Mouse (Mus musculus) spleen, adult 18-20 months (tissue): ENCODE measurements around the gene Fam196b.

Experiments used
- DNase-seq, 2 experiments: peaks; one replicate each; pipeline ENCODE4 v3.0.0; 2022; ENCODE audit warnings: mixed read lengths in 2 of 2

Gene Fam196b

DNA sequence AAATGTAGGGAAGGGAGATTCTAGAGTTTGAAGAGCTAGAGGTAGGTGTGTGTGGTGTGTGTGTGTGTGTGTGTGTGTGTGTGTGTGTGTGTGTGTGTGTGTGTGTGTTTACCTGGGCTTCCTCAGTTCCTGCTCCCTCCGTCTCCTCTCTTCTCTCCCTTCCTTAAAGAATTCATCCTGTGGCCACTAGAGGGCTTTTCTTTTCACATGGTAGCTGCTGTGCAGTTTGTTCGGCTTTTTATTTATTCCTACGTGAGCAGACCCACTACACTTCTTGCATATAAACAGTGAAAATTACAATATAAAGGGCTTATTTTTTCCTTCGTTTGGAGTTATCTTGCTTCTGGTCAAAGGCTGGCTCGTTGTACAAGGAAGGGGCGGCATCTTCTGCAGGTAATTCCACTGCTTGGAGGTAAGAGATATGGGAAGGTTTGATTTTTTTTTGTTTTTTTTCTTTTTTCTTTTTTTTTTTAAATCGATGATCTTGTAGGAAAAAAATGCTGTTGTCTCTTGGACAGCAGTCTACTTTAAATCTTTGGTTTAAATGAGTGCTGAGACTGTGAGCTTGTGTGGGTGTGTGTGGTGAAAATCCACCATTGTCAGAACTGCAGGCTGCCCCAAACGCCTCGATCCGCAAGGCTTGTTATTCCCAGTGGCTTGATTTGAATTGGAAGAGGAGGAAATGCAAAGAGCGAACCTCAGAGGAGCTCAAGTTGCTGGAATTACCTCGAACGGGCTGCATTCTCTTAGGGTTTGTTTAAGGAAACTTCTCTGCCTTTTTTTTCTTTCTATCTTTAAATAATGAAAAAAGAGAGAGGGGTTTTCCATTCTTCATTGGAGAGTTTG lies at the start of gene Fam196b:
Gene Fam196b, plus strand, starts transcription at position 289 of the 846 bp plus-strand sequence.
- DNase-seq, result no peak

DNA sequence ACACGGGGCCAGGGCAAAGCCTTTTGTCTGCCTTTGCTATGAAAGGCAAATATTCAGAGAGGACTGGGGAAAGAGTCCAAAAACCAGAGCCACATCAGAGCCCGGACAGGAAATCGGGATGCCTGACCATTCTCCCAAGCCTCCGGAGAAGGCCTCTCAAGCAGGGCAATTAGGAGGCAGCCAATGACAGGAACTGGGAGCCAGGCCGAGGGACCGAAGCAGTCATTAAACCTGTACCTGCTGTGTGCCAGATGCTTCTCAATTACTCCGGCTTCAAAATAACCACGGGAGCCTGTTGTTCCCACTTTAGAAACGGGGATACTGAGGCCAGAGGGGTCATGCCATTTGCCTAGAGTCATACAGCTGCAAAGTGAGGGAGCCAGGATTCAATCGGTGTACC lies 42.6 kb upstream of the Fam196b start:
- DNase-seq, result no peak

DNA sequence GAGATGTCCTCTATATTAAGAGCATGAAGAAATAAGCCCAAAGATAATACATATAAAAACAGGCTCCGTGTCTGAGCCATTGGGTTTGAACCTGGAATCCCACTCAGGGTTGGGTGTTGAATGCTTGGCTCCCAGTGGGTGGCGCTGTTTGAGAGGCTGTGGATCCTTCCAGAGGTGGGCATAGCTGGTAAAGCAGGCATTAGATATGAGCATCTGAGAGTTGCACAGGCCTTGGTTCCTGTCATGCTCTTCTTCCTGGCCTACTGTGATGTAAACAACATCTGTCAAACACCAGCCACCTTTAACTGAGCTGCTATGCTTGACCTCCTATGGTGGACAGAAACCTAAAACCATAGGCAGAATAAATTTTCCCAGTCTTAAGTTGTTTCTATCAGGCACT lies 38.7 kb upstream of the Fam196b start:
- no peak for DNase-seq

DNA sequence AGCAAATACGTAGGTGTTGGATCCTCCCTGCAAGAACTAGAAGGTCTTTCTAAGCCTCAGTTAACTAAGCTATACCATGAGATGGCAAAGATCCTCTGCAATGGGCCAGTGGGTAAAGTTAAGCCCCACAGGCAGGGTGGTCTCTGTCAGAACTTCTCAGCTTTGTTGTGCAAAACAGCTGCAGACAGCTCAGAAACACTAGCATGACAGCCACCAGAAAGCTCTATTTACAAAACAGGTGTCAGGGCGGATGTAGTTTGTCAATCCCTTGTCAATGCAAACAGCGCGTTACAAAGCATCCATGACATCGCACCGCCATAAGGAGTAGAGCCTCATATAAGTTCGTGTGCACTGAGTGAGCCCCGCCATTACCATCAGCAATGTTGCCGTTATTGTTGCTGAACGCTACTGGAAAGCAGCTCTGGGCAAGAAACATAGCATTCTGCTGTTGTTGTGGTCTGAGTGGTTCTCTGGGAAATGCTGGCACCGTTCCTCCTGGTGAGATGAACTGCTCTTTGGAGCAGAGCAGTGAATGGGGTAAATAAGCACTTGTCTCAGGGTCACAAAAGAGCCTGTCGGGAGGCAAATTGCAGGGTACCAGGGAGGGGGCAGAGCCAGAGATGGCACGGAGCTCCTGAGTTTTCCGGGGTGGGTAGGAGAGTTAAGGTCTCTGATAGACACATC lies 38.1 kb upstream of the Fam196b start:
- no peak for DNase-seq

DNA sequence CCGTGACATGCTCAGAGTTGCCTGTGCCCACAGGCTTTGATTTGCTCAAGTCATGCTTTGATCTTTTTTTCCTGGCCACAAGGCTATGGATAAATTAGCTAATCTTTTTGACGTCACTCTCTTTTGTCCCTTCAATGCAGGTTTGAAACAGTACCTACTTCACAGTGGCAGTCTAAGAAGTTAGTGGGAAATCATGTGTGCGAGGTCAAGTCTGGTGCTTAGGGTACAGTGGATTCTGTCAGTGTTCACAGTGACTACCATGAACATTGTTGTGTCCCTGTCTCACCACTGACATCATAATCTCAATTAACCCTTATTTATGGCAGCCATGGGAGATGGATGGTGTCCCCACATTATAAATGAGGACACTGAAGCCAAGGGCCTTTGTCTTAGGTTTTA lies 37.6 kb upstream of the Fam196b start:
- DNase-seq, result no peak

DNA sequence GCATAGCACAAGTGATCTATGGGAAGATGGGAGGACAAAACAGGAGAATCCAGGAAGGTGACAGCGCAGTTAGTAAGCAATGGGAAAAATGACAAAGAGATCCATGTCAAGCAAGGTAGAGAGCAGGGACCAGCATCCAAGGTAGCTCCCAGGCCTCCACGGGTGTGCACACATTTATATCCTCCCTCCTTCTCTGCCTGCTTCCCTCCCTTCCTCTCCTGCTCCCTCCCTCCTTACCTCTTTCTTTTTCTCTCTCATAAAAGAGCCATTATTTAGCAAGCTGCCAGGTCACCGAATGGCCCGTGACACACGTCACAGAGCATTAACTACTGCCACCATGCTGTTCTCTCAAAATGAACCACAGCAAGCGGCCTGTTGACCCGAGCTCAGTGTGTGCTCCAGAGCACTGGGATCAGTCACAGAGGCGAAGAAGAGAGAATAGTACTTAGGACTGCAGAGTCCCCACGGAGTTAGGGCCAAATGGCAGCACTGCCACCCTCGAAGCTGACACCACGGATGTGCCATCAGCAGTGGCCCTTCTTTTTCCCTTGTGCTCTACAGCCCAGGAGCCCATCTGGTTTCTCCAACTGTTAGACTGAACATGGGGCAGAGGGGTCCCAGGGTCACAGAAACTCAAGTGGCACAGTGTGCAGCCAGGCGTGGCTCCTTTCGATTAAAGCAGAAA lies 30.4 kb upstream of the Fam196b start:
- DNase-seq, result no peak

DNA sequence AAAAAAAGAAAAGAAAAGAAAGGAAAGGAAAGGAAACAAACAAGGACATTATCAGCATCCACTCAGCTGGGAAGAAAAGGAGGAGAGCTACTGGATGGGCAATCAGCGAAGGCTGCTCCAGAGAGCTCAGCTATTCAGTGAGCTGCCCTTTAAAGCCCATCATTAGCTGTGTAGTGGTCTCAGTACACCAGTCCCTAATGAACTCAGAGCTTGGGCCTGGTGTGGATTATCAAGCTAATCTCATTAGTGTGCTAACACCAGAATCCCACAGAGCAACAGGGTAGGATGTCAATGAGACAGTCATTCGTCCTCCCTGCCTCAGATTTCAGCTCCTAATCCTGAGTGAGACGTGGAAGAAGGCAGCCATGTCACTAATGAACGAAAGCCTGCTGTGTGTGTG lies 24.4 kb upstream of the Fam196b start:
- no peak for DNase-seq

DNA sequence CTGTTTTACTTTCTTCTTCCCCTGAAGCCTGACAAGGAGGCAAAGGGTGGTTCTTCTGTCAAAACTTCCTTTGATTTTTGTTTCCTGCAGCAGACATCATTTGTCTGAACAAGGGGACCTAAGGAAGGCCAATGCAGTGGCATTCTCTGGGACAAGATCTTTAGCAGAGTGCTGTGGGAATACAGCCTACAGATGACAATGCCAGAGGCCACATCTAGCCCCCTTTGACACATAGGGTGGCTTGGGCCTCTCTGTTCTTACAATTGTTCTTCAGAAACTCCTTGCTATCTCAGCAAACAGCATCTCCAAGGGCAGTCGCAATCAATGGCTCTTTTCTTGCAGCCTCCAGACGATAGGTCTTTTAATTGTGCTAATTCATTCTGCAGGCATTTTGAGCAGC lies 23.9 kb upstream of the Fam196b start:
- DNase-seq, result no peak

DNA sequence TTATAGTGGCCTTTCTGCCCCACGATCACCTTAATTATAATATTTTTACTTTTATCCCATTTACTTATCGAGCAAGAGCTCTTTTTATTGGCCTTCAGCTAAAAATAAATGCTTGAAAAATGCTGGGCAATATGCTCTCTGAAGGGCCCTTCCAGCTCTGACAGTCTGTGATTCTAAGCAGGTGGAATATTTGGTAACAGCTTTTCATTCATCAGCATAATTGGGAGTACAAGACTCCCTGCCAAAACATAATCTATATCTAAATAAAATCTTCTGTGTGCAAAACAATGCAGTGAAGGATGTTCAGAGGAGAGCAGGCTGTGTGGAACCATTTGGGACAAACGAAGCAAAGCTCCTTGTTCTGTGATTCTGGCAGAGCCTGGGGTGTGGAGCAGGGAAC lies 23.3 kb upstream of the Fam196b start:
- DNase-seq, result no peak

DNA sequence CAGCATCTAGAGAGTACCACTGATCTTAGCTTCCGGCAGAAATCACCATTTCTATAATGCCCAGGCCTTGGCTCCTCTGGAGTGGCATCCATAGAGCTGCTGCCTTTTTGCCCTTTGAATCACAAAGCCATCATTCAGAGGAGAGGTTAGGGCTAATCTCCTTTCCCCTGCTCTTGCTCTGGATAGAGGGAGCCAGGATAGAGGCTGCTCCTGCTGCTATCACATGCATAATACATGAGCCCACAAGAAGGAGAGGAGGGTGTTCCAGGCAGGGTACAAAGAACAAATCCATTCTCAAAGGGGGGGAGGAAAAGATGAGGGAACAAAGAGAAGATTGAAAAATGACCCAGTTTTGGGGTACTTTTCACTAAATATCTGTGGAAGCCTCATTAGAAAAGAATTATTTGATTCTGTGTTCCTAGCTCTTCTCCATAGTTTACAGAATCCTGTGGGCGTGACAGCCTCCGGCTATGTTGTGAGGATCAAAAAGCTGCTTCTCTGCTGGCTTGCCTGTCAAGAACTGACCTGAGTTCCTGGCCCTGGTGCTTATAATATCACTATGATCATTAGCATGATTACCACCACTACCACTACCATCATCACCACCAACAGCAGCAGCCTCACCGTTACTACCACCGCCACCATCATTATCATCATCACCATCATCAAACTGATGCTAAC lies 16.8 kb upstream of the Fam196b start:
- DNase-seq, result no peak

DNA sequence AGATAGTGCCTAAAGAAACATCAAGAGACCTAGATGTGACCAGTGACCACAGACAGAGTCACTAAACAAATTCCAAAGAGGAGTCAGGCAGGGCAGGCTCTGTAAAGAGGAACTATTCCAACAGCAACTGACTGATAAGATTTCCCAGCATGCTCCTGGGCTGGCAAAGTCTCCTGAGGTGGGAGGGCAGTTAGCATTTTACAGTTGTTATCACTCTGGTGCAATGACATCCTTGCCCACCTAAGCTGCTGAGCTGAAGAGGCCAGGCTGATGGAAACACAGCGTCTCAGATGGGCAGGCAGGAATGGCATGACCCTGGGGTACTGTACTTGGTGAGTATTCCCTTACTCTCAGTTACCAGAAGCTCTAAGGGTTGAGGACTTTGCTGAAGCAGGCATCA lies 15.1 kb upstream of the Fam196b start:
- DNase-seq, result no peak

DNA sequence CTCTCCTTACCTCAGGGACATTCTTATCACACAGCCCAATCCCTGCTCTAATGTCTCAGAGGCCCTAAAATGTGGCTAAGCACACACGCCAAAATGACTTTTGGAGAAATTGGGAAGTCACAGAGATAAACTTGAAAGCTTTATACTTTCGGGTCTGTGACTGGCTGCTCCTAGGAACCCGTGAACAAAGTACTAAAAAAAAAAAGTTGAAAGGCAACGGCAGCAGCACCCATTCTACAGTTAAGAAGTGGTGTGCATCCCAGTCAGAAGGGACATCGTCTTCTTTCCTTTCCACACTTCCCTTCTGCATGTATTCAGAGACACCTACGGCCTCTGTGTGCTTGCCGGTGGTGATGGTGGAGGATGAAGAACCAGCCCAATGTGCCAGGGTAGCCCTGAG lies 14.6 kb upstream of the Fam196b start:
- no peak for DNase-seq

DNA sequence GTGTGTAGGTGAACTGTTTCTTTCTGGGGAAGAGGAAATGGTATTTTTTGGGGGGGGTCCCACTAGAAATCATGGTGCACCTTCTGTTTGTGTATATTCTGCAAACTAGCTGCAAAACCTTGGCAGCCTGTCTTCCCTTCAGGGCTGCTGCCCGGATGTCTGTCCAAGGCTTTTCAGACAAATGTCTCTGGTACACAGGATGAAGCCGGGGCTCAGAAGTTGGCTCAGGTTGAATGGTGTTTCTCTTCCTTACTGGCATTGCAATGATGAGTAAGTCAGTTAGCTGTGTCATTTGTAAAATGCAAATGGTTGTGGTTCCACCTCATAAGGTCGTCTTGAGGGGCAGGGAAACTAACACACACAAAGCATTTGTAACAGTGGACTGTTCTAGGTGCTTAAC lies 8.4 kb upstream of the Fam196b start:
- no peak for DNase-seq

DNA sequence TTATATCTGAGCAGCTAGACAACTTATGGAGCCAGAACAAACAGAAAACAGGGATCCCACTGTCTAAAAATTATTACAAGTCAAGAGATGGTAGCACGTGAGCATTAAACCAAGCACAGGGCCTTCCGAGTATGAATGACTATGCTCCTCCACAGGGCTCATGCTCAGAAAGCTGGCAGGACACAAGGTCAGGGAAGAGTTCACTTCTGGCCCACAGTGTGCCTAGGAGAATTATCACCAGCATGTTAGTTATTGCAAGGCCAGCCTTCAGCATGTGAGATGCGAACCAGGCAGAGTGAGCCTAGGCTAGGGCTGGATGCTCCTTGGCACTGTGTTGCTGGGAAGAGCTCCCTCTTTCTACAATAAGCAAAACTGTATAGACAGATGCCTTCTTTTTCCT lies 5.9 kb upstream of the Fam196b start:
- no peak for DNase-seq

DNA sequence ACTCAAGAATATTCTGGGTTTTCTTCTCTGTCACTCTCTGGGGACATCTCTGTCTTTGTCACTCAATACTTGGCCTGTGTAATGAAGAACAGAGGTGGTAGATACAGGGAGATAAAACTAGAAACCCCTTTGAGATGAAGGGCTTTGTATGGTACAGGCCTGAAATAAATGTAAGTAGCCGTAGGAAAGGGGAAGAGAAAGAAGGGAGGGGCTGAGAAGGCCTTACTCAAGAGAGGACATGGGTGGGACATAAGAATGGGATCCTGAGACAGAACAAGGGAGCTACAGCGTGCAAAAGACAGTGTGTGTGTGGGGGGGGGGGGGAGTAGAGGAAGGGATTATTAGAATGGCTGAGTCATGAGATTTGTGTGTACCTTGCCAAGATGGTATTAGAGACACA lies 5.3 kb upstream of the Fam196b start:
- DNase-seq, result no peak

DNA sequence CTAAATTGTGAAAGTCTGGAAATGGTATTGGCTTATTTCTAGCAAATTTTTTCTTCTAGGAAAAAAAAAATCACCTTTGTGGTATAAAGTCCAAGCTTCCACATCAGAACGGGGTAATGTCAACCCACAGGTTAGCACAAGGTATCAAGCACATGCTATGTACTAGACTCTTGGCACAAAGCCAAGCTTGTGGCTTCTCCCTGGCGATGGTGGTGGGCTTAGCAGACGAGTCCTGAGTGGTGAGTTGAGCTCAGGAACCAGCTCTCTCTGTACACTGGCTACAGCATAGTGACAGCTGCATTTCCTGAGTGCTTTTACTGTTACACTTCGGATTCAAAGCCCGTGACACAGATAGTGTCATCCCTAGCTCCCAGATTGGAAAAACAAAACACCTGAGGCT lies 2.9 kb upstream of the Fam196b start:
- no peak for DNase-seq

DNA sequence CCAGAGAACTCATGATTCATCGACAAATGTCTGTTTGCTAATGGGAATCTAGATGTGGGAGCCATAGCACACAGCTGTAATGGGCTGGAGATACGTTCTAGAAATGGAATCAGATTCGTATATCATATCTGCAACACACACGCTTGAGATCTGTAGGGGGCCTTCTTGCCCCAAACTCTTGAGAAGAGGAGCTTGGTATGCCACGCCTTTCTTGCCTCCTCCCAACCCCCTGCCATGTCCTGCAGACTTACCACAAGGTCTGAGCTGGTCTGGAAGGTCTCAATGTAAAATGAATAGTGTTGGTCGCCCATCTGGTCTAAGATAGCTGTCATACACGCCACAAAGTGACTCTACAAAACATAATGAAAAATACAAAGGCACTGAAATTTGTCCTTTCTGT lies 2.4 kb upstream of the Fam196b start:
- DNase-seq, result no peak

DNA sequence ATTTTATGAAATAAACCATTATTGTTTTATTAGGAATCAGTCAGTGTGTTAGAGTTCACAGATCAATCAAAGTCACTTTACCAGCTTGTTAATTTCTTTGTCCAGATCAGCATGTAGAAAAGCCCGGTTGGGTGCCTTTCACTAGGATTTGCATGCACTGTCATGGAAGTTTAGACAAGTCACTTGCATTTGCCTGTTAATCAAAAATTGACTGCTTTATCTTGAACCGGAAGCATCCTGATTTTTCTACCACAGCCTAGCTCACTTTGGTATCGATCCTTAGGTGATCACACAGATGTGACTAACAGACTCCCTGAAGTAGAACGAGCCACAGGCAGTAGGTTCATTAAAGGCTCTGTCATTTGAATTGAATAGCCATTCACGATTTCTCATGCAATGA lies 761 bp downstream of the Fam196b start:
- DNase-seq, result no peak

DNA sequence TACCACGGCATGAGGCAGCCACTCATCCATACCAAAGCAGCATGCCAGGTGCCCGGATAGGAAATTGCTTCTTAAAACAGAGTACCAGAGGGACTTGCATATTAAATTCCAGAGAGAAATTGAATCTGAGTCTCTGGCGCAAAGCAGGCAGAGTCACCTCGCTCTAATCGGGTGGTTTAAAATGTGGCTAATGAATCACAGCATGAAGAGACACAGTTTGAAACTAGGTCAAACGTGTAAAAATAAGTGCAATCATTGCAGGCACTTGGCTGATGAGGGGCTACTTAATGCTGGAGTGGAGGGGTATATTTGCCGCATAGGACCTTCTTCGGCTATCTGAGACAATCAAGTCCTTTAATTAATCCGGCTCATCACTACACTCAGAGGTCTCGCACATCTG lies 1.6 kb downstream of the Fam196b start:
- no peak for DNase-seq

DNA sequence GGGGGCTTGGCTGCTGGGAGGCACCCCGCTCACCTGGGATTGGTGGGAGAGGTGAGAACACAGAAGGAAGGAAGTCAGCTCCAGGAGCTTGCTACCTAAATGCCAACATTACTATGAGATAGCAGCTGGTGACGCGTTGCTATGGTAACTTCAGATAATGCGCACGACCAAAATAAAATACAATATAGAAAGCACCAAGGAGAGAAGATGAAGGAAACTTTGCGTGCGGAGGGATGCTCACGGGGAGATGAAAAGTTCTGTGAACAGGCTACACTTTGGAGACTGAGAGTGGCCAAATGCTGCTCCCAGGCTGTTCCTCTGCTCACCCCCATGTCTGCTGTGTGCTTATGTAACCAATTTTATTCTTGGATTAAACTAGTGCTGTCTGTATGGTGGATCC lies 2.4 kb downstream of the Fam196b start:
- no peak for DNase-seq

DNA sequence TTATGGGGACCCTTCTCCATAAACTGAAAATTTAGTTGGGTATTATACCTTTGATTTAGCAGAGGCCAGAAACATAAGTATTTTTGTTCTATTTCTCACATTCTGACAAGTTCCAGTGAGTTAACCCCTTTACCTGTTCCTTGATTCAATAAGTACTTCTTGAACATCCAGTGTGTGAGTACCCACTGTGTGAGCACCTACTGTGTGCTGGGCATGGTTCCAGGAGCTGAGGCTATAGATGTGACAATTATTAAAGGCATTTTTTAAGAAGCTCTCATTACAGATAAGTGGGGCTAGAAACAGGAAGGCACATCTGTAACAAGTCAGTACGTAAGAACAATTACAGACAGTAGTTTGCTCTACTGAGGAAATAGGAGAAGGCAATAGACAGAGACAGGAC lies 4.7 kb downstream of the Fam196b start:
- DNase-seq, result no peak

DNA sequence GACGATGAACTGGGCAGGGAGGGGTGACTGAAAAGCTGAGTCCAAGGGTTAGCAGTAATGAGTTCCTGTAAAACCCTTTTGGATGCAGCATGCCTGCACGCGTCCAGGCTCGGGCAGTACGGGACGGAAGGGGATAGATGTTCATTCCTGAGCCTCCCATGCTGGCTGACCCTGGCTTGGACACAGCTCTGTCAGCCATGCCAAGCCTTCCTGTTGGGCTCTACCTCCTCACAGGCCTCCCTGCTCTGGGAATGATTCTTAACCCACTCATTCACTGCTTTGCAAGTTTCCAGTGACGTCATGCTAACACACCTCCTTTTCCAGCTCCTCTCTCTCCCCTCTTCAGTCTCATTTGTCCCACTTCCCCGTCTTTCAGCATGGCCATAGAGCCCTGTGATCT lies 9.0 kb downstream of the Fam196b start:
- no peak for DNase-seq

DNA sequence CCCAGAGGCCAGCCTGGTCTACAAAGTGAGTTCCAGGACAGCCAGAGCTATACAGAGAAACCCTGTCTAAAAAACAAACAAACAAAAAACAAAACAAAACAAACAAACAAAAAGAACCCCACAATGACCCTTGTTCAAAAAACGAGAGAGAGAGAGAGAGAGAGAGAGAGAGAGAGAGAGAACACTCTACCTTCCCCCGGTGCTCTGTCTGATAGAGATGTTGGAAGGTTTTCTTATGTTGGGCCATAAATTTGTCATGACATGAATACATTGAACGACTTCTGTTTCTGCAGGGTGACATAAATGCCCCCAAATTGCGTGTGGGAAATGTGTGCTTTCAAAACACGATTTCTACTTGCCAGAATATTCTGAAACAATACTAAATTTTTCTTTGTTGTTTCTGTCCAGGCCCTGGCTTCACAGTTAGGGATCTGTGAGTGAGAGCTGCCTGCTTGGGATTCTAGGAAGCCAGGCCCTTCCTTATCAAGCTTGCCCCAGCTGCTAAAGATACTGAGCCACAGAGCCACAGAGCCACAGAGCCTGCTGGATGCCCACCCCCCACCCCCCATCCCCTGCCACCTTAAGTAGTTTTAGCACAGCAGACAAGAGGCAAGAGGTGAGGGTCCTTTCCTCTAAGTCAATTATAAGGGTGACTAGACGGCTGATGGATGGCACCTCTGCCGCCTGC lies 17.9 kb downstream of the Fam196b start:
- DNase-seq, result no peak
